Mouse (Mus musculus) CD4-positive, CD25-positive, alpha-beta regulatory T cell, adult 9 weeks (primary cell): ENCODE results near the gene Ppm1l. TPM values are rescaled to one million over a fixed set of nuclear protein-coding genes. Genes with fewer than 3 reads are reported as not detected.

ENCODE experiments used
- polyA plus RNA-seq: library from polyadenylated mRNA; unstranded; fragments of 100-300 nt; shearing (Covaris generic); gene quantifications from one replicate; pipeline ENCODE4 v1.2.1, GENCODE M21; 2017

The Ppm1l gene
- polyA plus RNA-seq, result 4.3 TPM

DNA sequence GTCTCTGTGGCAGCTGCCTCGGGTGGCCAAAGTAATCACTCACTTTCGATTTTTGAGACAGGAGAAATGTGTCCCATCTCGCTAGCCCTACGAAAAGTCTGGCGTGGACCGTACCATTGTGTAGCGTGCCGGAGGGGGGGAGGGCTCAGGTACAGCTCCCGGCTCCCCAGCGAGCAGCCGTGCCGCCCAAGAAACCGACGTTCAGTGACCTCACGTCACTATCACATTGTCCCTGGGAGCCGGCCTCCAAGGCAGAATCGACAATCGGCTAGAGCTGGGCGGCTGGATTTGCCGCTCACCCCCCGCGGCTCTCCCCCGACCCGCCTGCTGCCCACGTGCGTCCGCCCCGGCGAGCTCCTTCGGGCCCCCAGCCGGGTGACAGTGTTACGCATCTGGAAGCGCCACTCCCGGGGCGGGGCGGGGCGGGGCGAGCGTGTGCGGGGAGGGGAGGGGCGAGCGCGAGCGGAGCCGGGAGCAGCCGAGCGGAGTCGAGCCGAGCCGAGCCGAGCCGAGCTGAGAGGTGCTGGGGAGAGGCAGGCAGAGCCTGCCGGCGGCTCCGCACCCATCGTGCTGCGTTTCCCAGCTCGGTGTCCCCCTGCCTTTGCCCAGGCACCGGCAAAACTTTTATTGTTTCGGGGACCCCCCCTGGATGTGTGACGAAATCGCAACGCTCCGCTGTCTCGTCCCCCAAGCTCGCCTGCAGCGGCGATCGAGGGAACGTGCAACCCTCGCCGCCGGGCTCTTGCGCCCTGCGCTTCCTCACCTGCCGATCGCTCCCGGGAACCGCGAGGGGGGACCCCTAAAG is at the start of gene Ppm1l:
Gene Ppm1l (plus strand): TSS at position 471 of the 805 bp plus-strand sequence.

DNA sequence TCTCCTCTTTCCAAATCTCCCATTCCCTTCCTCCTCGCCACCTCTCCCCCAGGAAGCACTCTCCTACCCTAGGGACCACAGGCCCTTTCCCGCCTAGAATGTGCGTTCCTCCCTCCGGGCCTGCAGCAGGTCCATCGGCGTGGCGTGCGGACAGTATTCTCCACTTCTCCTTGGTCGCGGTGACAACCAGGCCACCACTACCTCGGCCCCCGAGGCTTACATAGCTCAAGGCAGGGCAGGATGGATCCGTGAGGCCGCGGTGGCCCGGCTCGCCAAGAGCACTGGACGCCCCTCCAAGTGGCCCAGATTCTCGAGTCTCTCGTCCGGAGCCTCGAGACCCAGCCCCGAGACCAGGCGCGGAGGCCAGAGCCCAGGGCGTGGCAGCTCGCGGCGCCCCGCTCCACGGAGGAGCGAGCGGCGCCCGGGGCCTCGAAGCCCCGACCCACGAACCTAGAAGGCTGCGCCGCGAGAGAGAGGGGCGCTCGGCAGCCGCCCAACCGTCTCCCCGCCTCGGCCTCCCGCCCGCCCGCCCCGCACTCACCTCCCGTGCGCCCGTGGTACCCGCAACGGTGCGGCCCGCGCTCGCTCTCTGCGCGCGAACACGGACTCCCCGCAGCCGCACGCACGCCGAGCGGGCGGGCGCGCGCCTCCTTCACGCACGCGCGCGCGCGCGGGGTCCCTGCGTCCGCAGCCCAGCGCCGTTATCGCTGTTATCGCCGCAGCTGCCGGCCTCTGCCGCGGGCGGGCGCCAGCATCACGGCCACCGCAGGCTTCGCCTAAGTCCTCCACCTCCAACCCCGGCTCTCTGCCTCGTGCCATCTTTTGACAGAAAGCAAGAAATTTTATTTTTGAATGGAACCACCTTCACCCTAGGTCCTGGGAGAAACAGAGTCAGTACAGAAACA is 281.9 kb downstream of the Ppm1l start, which contains the start of gene B3galnt1:
Gene B3galnt1 (minus strand): TSS at position 700 of the 905 bp plus-strand sequence.

Other genes starting within 250 kb of the Ppm1l start
- gene Kpna4, start 189.7 kb upstream of the Ppm1l start, polyA plus RNA-seq, result 26.4 TPM
- not detected for gene Arl14, start 94.4 kb upstream of the Ppm1l start, polyA plus RNA-seq